Mouse (Mus musculus) mesoderm, embryonic 11.5 days (tissue): ENCODE results near the gene Umad1.
"Not testable (repeated sequence)": the region's sequence is repeated elsewhere in the genome, so short reads cannot be mapped to it uniquely, and the experiment has no call there.

ENCODE experiments used
- DNase-seq: peaks from one replicate; pipeline ENCODE4 v3.0.0-alpha.2; 2012; ENCODE audit warnings: low read depth, low spot score

Gene Umad1

DNA sequence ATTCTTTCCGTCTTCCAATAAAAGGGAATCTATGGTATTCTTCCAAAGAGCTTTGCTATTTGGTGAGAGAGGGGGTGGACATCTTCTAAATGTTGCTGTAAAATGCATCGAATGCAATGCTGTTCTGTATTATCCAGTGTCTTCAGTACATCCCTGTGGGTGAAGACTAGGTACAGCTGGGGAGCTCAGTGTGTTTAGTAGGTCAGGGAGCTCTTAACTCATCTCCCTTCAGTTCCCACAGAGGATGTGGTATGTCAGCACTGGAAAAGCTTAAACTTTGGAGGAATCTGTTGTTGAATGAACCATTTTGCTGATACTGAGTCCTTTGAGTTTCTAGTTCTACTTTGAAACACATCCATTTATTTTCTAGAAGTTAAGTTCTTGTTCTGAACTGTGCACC, 53.5 kb downstream of the Umad1 start:
- no peak for DNase-seq

DNA sequence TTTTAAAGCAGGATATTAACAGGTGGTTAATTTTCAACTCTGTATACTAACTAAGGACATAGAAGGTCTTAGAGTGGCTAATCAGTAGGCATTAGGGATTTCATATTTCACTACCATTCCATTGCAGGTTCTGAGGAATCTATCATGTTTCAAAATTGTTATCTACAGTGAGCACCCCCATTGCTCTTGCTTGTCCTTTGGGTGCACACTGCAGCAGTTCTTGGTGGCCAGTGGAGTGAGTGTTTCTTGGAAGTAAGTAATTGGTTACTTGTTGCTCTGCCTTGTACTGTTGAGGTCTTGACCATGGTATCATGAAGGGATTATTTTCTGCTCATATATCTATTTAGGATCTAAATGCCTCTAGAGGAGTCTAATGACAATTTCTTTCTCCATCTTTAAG, 57.1 kb downstream of the Umad1 start:
- DNase-seq = no peak

DNA sequence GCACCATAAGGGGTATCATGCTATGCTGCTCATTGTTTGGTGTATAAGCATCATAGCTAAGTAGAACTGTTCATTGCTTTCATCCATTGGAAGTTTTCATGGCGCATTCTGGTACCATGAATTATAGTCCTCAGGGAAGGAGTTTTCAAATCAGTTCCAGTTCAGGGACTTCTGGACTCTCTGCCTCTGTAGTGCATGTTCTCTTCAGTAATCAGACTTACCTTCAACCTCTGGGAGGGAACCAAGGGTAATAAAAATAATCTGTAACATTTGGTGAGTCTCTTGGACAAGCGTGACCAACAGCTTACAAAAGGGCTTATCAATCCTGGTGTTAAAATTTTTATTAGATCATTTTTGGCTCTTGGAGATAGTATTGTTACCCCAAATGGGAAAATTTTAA, 60.5 kb downstream of the Umad1 start:
- DNase-seq = no peak

DNA sequence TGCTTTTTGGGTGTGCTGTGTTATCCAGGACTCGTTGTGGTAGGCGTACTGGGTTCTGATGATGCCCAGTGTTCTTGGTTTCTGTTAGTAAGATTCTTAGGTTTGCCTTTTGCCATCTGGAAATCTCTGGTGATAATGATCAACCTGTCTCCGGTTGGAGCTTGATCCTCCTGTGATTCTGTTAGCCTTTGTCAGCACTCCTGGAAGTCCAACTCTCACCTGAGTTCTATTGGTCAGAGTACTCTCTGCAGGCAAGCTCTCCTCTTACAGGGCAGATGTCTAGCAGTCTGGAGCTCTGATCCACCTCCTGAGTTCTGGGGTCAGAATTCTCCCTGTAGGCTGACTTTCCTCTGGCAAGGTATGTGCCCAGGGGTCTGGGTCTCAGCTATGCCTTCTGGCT, 72.4 kb downstream of the Umad1 start:
- DNase-seq = not testable (repeated sequence)

DNA sequence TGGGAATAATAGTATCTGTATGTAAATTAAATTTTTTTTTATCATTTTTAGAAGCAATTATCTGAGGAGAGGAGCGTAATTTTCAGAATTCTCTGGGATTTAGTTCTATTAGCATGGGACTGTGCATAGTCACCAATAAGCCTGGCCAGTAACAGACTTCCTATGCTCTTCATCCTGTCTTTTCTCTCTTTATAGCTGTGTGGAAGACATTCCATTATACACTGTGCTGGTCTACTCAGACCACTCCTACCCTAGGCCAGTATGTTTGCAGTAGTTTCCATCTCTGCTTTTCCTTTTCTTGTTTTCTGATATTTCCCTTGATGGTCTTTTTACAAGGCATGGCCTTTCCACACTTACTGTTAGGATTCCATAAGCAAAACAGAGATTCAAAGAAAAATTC, 74.3 kb downstream of the Umad1 start:
- DNase-seq = no peak

DNA sequence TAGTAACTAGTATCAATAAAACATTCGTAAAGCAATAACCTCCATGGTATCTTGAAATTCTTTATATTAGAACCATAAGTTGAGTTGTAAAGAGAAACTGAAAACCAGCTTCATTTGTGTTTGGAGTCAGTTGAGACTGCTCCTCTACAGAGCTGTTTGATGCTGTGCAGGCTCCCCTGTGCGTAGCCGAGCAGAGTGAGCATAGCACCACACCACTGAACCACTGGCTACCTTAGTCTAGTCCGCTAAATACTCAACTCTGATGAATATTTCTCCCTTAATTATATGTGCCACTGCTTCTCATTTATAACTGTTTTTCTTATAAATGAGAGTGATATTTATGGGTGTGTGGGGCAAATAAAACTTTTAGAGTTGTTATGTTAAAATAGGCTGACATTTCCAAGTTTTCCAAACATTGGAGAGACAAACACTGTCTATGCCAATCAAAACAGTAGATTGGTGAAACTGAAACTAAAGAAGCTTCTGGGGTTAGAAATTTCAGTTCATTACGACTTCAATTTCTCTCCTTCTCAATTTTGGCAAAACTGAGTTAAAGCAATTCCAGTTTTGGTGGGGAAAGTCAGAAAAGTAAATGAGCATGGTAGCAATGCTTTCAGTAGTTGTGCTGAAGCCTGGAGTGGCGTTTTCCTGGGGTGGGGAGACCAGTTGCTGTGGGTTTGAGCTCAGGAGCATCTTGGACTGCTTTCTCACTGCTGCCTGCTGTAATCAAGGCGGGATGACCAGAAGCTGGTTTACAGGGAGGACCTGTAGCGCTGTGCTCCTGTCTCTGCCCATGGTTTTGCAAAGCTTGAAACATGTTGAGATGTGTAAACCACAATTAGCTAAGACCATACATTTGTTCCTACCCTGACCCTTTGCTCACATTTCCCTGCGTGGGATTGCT, 77.7 kb downstream of the Umad1 start:
- DNase-seq = no peak

DNA sequence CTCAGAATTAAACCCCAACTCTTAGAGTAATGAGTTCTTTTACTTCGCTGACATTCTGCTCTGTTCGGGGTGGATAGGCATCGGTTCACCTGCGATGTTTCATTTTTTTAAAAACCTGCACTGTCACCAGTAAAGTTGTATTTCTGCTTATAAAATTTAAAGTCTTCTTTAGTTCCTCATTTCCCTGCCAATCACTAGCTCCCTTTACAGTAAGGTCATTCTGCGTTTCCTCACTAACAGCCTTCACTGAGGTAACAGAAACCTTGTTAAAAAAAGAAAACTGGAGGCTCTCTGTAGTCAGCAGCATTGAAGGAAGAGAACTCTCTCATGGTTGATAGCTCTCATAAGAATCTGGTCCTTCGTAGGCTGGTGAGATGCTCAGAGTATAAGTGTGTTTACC, 80.4 kb downstream of the Umad1 start:
- no peak for DNase-seq

DNA sequence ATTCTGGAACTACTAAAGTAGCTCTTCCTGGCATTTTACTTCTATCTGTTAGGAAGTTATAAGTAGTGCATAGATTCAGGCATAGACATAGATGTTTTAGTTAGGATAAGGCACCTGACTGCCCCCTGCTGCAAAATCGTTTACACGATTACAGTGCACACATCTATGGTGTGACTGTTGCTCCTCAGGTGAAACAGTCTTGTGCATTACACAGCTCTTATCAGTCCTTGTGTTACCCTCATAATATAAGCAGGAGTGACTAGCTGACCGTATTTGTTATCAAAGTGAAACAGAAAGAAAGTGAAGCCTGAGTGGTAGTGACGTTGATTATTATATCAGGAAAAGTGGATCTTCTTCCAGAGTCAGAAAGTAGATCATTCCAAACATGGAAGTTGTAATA, 84.2 kb downstream of the Umad1 start:
- DNase-seq = no peak

DNA sequence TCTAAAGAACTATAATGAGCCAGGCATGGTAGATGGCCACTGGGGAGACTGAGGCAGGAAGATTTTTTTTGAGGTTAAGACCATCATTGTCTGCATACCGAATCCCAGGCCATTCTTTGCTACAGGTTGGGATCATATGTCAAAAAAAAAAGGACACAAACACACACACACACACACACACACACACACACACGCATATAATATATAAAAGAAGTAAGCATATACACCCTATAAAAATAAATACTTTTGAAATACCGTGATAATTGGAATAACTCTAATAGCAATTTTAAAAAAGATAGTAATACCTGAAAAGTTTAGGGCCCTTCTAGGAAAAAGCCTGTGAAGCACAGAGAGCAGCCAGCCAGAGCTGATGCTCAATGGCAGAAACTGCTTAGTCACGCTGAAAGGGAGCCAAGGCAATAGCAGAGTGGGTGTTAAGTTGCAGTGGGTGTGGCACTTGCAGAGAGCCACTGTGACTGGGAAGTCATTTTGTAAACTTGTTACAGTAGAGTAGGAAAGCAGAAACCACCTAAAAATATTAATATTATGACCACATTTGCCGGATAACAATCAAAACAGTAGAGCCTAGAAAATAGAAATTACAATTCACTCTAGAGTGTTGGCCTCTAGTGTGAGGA, 86.2 kb downstream of the Umad1 start:
- DNase-seq = no peak

DNA sequence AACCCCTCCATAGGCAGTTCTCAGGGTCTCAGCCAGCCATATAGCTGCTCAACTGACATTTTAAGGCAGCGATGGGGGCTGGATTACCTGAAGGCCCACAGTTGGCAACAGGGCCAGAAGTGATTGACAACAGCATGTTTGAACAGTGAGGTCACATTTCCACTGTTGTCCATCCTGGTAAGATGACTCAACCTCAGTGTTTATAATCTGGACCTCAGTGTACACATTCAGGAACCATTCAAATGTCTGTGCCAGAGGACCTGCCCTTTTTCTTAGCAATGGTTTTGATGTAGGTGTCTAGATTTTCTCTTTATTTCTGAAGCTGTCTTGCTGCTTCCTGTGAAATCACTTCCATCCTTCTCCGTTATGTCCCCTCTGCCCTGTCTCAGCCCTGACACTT, 88.1 kb downstream of the Umad1 start:
- DNase-seq = no peak

DNA sequence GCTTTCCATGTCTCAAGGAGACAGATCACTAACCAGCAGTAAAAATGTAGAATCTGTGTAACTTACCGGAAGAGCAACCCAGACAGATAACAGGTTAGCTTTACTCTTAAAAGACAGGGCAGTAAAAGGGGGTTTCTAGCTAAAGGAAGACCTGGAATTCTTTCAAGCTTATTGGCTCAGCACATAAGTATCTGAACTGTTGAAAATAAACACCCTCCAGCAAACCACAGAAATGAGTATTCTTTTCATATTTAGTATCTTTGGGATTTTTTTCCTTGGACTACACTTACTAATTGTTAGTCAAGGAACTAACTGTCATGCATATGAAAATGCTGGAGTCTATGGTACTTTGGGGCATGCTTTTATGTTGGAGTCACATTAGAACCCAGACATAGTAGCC, 89.3 kb downstream of the Umad1 start:
- DNase-seq = no peak

DNA sequence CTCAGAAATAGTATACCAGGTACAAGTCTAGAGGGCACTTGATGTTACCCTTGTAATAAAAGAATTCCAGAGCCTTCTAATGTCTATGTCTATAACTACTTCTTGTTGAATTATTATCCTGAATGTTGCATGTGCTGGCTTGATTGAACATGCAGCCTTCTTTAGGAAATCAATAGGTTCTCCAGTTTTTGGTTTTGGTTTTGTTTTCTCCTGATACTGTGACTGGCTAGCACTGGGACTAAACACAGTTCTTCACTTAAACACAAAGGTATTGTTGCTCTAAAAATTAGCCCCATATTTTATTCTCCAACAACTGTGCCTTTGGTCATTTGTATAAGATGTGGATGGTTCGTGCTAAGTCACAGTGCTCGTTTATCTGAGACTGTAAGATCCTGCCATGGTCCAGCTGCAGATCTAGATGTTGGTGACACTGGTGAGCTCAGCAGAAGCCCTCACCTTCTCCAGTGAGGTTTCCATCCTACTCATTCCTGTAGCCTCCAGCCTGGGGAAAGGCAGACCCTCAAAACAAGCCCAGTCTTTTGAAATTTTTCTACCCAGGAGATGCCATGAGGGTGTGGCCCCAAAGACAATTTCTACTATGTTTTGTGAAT, 90.1 kb downstream of the Umad1 start:
- no peak for DNase-seq

DNA sequence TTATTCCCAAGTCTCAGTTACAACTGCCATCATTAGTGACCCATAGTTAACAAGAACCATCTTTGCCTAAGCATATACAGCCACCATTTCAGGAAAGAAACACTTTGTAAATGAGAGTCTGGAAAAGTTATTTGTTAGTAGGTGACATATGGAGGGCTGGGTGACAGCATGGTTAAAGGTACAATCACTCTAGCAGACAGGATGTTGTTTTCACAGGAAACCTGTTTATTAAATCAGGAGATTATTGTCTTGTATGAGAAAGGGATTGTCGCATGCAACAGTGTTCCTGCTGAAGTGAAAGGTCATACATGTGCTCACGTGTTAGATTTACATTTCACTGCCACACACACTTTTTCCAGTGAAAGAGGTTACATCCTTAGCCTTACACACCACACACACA, 92.4 kb downstream of the Umad1 start:
- DNase-seq = no peak

DNA sequence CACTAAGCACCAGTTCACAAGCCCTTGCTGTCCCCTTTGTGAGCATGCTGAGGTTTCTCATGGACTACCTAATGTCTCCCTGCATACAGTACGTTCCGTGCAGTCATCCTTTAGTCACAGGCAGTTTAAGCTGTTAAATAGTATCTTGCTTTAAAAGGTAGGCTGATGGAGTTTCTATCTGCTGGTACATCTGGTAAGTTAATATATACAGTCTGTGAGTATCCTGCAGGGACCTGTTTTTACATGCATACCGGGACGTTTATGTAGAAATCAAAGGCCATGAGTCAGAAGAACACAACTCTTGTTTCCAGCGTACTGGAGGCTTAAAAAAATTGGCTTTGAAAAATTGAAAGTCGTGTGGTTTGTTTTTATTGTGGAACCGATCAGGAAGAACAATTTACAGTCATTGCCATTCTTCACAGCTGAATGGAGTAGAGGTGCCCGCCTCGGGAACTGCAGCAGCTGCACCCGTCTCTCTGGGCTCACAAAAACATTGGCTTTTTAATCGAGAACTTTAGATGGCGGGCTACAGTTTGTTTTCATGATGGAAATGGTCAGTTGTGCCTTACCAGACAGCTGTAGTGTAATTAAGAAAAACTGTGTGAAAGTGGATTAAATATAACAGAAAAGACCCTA, 93.6 kb downstream of the Umad1 start:
- DNase-seq = peak; percentile 52

DNA sequence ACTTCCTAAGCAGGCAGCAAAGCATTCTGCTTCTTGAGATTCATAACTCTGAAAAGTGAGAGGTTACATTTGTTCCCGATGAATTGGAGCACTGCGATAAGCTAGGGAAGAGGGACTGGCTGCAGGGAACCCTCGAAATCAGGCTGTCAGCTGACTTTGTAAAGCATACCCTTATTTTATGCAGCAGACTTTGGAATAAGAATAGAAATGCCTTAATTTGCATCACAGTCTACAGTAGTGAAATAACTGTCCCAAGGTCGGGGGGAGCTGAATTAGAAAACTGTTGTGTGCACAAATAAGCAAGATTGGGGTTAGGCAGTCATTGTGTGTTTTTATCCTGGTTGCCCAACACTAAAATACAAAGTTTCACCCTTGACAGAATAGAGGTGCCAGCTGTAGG, 94.4 kb downstream of the Umad1 start:
- no peak for DNase-seq

DNA sequence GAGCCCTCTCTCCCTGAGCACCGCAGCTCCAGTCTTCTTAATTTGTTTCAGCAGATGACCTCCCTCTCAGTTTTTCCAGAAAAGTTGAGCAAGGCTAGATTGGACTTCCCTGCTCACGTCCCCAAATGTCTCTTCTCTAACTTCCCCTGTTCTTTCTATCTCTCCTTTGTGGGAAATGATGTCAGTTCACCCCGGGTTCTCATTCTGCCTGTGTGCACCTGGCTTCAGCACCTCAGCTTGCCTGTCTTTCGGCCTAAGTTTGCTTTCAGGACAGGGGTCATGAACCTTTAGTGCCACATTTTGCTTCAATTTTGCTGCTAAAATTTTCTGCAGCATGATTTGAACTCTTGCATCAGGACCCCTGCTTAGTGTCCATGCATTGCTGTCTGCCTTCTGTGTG, 95.8 kb downstream of the Umad1 start:
- DNase-seq = no peak

DNA sequence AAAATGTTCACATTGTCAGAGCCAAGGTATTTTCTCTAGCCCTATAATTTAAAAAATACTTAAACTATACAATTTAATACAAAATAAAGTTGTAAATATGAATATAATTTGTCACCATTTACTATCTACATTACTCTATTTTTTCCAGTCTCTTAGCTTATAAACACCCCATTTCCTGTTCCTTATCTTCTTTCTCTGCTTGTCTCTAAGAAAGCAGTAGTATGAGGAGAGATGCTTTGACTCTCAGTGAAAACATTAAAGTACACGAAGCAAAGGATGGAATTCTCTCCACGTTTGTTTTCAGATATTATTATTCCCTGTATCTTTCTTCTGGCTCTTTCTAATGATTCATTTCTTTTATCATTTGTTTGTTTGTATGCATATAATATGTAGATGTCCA, 99.1 kb downstream of the Umad1 start:
- DNase-seq = no peak

DNA sequence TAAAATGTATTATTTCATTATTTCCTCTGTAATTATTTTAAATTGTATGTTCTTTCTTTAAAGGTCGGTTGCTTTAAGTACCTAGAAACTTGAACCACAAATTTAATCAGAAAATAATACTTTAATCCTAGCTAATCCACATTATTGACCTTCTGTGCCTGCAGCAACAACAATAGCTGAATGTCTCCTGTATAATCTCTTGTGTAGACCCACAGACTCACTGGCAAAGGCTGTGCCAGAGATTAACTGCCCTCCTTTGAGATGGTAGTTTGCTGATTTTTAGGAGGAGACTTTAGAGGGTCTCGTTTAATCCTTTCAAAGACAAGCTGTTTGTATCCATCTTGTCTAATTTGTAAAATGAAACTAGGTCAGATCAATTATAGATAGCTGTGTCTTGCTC, 99.7 kb downstream of the Umad1 start:
- DNase-seq = no peak

DNA sequence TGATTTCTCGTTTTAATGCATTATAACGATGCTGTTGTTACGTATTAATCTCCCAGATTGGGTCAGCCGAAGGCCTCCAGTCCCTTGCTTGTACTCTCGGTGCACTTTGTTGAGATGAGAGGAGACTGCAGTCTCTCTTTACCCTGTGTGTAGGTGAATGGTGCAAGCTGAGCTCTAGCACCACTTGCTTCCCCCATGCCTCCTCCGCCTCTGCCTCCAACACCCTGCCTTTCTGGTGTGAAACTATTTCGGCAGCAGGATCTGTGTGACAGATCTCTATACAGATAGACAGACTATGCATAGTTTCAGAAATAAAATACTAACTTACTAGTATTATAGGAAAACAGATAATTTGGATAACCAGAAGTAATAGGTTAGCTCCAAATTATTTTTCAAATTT, 101.7 kb downstream of the Umad1 start:
- no peak for DNase-seq

DNA sequence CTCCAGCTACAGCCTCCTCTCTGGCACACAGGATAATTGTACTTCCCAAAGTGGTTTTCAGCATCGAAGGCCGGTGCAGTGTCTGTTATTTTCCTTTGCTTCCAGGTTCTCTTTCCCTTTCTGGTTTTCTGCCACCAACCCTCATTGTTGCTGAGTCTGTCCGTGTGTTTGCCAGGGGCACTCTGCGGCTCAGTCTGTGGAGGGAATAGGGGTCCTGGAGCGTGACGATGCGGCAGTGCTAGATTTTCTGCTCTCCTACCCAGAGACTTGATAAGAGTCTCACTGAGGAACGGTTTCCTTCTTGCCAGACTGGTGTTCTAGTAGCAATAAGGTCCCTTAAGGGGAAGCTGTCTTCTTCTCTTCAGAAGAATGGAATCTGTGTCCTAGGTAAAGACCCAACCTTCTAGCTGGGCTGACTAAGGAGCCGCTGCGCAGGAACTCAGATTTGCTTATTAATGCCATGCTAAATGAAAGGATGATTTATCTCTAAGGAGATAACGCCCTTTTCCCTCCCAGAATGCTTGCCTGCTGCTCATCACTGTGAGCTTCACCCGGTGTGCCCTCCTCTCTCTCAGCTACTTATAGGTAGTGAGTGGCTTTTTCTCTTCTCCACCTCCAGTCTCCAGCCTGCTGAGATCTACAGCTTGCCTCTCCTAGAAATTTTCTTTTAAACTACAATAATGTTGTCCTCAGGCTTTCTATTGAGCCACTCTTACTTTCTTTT, 105.1 kb downstream of the Umad1 start:
- no peak for DNase-seq

DNA sequence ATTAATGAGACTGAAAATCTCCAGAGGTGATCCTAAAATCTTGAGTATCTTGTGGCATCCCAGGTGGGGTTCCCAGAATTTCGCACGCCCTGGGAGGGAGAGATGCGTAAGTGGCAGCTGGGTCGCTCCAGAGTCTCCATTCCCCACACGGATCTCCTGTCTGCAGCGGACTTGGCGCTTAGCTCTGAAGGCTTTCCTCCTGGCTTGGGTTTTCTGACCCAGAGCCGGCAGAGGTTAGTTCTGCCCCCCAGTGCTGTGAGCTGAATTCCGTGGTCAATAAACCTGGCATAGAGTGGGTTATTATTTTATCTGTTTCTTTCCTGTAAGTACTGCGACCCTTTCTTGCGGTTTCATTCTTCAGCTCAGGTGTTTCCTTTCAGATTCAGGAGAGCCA, 105.7 kb downstream of the Umad1 start:
- no peak for DNase-seq

DNA sequence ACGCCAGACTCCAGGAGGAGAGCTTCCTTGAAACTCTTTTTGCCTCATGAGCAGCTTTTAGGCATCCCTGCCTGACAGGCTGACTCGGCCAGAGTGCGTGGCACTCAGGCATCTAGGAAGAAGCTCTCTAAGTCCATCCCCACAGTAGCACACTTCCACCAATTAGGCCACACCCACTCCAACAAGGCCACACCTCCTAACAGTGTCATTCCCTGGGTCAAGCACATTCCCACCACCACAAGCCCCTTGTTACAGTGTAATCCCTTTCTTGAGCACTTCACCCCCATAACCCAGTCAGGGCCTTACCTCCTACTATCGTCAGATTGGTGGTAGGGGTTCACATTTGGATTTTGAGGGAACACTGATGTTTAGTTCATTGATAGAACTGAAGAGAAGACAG, 108.6 kb downstream of the Umad1 start:
- DNase-seq = no peak
